Mouse (Mus musculus): ENCODE measurements at regions not wholly inside any gene's neighbourhood (a gene's known extent, or its start where the extent isn't known, plus 50 kb on each side); places are given as distances from the start of the nearest gene placed in this dataset.

DNA sequence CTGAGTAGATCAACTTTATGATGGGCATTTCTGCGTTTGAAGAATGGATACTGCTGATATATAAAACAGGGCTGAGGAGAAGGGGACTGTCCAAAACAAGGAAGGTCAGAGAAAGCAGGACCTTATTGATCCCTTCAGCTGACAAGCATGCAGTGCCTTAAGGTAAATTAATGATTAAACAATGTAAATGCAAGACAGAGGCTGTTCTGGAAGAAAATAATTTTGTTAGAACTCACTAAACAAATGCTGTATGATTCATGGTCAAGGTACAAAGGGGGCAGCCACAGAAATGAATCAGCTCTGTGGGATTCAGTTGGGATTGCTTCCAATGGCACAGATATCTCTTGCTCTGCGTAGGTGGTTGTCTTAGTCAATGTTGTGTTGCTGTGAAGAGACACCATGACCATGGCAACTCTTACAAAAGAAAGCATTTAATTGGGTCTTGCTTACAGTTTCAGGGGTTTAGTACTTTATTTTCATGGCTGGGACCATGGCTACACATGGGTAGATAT is 243.1 kb upstream of the Pum3 start:
- DNase-seq (ENCODE audit: low read depth in 3 of 3, low spot score in 3 of 3), result no peak
- 56% methylated on average over 2 of the region's 2 CpGs for WGBS (ENCODE audit: insufficient replicate concordance)
- no peak overlapping the region for H3K4me2 ChIP-seq (ENCODE audit: low read depth)

DNA sequence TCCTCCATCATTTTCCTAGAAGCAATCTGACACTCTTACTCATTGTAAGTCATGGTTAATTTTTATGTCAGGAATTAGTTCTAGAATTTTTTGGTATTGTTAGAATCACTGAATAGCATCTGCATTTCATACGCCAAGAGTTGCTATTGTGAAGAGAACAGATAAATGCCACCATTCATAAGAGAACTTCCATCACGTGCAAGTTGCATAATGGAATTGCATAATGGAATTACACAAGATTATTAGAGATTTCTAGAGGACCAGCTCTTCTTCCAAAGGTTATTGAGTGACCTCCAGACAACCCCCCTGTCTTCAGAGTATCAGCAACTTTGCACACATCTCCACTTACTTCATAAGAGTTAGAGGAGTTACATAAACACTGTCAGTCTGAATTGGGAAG is 233.7 kb upstream of the Pum3 start:
- no peaks in the 10 kb centered on the region for H3K9me3 ChIP-seq (ENCODE audit: control insufficient read depth, low read length)
- no peak overlapping the region for H3K27ac ChIP-seq
- DNase-seq (ENCODE audit: low read depth in 3 of 3, low spot score in 3 of 3), result no peak
- no peak for ATAC-seq (ENCODE audit: insufficient read depth)
- H3K4me3 ChIP-seq (ENCODE audit: insufficient read depth in 1 of 2, low read depth in 2 of 2, low read length in 2 of 2), result no peak overlapping the region
- no peak for TF ChIP-seq EP300 (IDR thresholded peaks at IDR 0.05; ENCODE audit: low read depth)
- no peak for TF ChIP-seq CTCF (IDR thresholded peaks at IDR 0.05; ENCODE audit: low read depth)
- no peaks in the 10 kb centered on the region for H3K4me1 ChIP-seq (replicated peaks; ENCODE audit: control insufficient read depth in 2 of 2, insufficient read depth in 2 of 2, low read length in 1 of 2)
- H3K27me3 ChIP-seq (ENCODE audit: control insufficient read depth, insufficient read depth, low read length), result no peaks in the 10 kb centered on the region
- H3K4me2 ChIP-seq (ENCODE audit: low read depth), result no peak overlapping the region
- no peak overlapping the region for H3K9ac ChIP-seq (replicated peaks)
- H3K36me3 ChIP-seq (replicated peaks; ENCODE audit: control insufficient read depth, insufficient read depth, low read depth), result no peaks in the 10 kb centered on the region
- WGBS (ENCODE audit: insufficient replicate concordance), result 51% methylated on average over 2 of the region's 2 CpGs

More for the DNA sequence above, 243.1 kb upstream of the Pum3 start:
- ATAC-seq (ENCODE audit: insufficient read depth), result no peak
- Histone ChIP-seq H3K27ac (no peak overlapping the region), H3K9ac (replicated peaks) (no peak overlapping the region), H3K4me1 (replicated peaks; ENCODE audit: control insufficient read depth in 2 of 2, insufficient read depth in 2 of 2, low read length in 1 of 2) (no peaks in the 10 kb centered on the region), H3K36me3 (replicated peaks; ENCODE audit: control insufficient read depth, insufficient read depth, low read depth) (no peaks in the 10 kb centered on the region), H3K4me3 (ENCODE audit: insufficient read depth in 1 of 2, low read depth in 2 of 2, low read length in 2 of 2) (no peak overlapping the region), H3K9me3 (ENCODE audit: control insufficient read depth, low read length) (no peaks in the 10 kb centered on the region), H3K27me3 (ENCODE audit: control insufficient read depth, insufficient read depth, low read length) (no peaks in the 10 kb centered on the region)
- no peak for TF ChIP-seq CTCF (IDR thresholded peaks at IDR 0.05; ENCODE audit: low read depth)
- no peak for TF ChIP-seq EP300 (IDR thresholded peaks at IDR 0.05; ENCODE audit: low read depth)

DNA sequence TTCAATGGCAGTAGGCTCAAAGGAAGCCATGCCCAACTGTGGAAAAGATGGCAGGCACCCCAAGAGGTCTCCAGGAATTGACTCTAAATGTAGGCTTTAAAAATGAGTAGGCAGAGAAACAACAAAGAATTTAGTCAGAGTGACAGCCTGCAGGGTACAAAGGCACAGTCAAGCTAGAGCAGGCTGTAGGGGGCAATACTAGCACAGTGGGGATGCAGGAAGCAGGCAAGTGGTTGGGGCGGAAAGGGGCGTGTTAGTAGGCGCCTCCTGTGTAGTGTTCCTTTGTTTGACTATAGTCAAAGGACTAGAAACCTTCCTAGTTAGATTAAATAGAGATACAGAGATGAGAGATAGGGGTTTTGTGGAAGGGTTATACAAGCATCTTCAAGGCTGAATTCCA is 211.4 kb upstream of the Pum3 start:
- ATAC-seq (ENCODE audit: insufficient read depth), result no peak

DNA sequence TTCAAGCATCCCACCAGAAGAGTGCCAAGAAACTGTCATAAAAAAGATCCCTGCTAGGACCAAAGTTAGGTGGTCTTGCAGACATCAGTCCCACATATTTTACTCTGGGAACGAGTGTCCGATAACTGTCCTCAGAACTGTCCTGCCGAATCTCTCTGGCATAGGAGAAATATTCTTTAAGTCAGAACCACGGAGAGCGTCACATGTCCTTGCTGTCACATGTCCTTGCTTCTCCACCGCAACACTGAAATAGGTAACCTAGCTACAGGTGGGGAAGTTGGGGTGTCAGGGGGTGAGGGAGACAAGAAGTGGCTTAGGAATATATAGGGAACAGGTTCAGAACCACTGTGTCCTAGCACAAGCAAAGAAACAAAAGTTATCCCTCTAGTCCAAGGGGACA is 203.5 kb upstream of the Pum3 start:
- ATAC-seq (ENCODE audit: insufficient read depth) (no peak), DNase-seq (ENCODE audit: low read depth in 3 of 3, low spot score in 3 of 3) (no peak)
- TF ChIP-seq EP300 (IDR thresholded peaks at IDR 0.05; ENCODE audit: low read depth) (no peak), CTCF (IDR thresholded peaks at IDR 0.05; ENCODE audit: low read depth) (no peak)
- no peak overlapping the region for H3K4me2 ChIP-seq (ENCODE audit: low read depth)
- H3K27ac ChIP-seq, result no peak overlapping the region
- no peaks in the 10 kb centered on the region for H3K27me3 ChIP-seq (ENCODE audit: control insufficient read depth, insufficient read depth, low read length)
- no peak overlapping the region for H3K9ac ChIP-seq (replicated peaks)
- no peak overlapping the region for H3K4me3 ChIP-seq (ENCODE audit: insufficient read depth in 1 of 2, low read depth in 2 of 2, low read length in 2 of 2)
- H3K36me3 ChIP-seq (replicated peaks; ENCODE audit: control insufficient read depth, insufficient read depth, low read depth), result no peaks in the 10 kb centered on the region
- H3K9me3 ChIP-seq (ENCODE audit: control insufficient read depth, low read length), result no peaks in the 10 kb centered on the region
- H3K4me1 ChIP-seq (replicated peaks; ENCODE audit: control insufficient read depth in 2 of 2, insufficient read depth in 2 of 2, low read length in 1 of 2), result no peaks in the 10 kb centered on the region
- 59% methylated on average over 6 of the region's 6 CpGs for WGBS (ENCODE audit: insufficient replicate concordance)

More for the DNA sequence above, 211.4 kb upstream of the Pum3 start:
- H3K4me2 ChIP-seq (ENCODE audit: low read depth), result no peak overlapping the region
- WGBS (ENCODE audit: insufficient replicate concordance), result 48% methylated on average over 3 of the region's 3 CpGs
- H3K9me3 ChIP-seq (ENCODE audit: control insufficient read depth, low read length), result no peaks in the 10 kb centered on the region
- no peak for TF ChIP-seq CTCF (IDR thresholded peaks at IDR 0.05; ENCODE audit: low read depth)
- no peak for TF ChIP-seq EP300 (IDR thresholded peaks at IDR 0.05; ENCODE audit: low read depth)
- no peaks in the 10 kb centered on the region for H3K4me1 ChIP-seq (replicated peaks; ENCODE audit: control insufficient read depth in 2 of 2, insufficient read depth in 2 of 2, low read length in 1 of 2)
- no peaks in the 10 kb centered on the region for H3K36me3 ChIP-seq (replicated peaks; ENCODE audit: control insufficient read depth, insufficient read depth, low read depth)
- H3K27me3 ChIP-seq (ENCODE audit: control insufficient read depth, insufficient read depth, low read length), result no peaks in the 10 kb centered on the region
- no peak overlapping the region for H3K27ac ChIP-seq
- no peak overlapping the region for H3K9ac ChIP-seq (replicated peaks)
- no peak for DNase-seq (ENCODE audit: low read depth in 3 of 3, low spot score in 3 of 3)
- no peak overlapping the region for H3K4me3 ChIP-seq (ENCODE audit: insufficient read depth in 1 of 2, low read depth in 2 of 2, low read length in 2 of 2)

DNA sequence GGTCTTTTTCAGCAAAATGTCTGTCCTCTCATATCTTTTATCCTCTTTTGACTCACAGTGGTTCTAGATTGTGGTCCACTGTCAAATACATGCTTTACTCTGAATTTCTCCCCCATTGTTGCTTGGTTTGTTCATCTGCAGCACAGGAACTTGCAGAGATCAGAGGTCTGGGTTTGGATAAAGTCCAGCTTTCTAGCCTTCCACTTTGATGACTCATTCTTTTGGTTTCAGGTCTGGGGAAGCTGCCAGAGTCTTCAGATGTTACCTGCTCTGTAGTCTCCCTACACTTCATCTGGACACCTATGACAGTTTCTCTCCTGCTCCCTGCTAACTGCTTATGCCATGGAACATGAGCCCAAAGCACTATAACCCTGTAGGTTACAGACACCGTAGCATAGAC is 198.0 kb upstream of the Pum3 start:
- TF ChIP-seq EP300 (IDR thresholded peaks at IDR 0.05; ENCODE audit: low read depth) (no peak), CTCF (IDR thresholded peaks at IDR 0.05; ENCODE audit: low read depth) (no peak)
- no peaks in the 10 kb centered on the region for H3K4me1 ChIP-seq (replicated peaks; ENCODE audit: control insufficient read depth in 2 of 2, insufficient read depth in 2 of 2, low read length in 1 of 2)
- no peak overlapping the region for H3K4me2 ChIP-seq (ENCODE audit: low read depth)
- DNase-seq (ENCODE audit: low read depth in 3 of 3, low spot score in 3 of 3) (no peak), ATAC-seq (ENCODE audit: insufficient read depth) (no peak)
- no peaks in the 10 kb centered on the region for H3K36me3 ChIP-seq (replicated peaks; ENCODE audit: control insufficient read depth, insufficient read depth, low read depth)
- H3K27ac ChIP-seq, result no peak overlapping the region
- no peaks in the 10 kb centered on the region for H3K27me3 ChIP-seq (ENCODE audit: control insufficient read depth, insufficient read depth, low read length)
- no peaks in the 10 kb centered on the region for H3K9me3 ChIP-seq (ENCODE audit: control insufficient read depth, low read length)
- H3K4me3 ChIP-seq (ENCODE audit: insufficient read depth in 1 of 2, low read depth in 2 of 2, low read length in 2 of 2), result no peak overlapping the region
- no peak overlapping the region for H3K9ac ChIP-seq (replicated peaks)
- 68% methylated on average over 1 of the region's 1 CpGs for WGBS (ENCODE audit: insufficient replicate concordance)

All from liver, embryonic 14.5 days (tissue).